Mouse (Mus musculus): ENCODE results near the gene Otop1. TPM values are rescaled to one million over a fixed set of nuclear protein-coding genes. Genes with fewer than 3 reads are reported as not detected.

Otop1 gene
- polyA plus RNA-seq, 1 experiment from 2014 or later = not detected

Other genes starting within 250 kb of the Otop1 start
- gene Stx18, start 237.2 kb upstream of the Otop1 start, polyA plus RNA-seq (2014; fragmentation: Nextera tagmentation; extraction: Ambion mirVana) = 48.6 and 56.7 TPM in 2 replicates
- gene Nsg1, start 116.1 kb upstream of the Otop1 start, polyA plus RNA-seq (2014; fragmentation: Nextera tagmentation; extraction: Ambion mirVana) = 76.7 and 77.4 TPM in 2 replicates
- 13.5 and 17.8 TPM in 2 replicates for gene Zbtb49, start 55.5 kb upstream of the Otop1 start, polyA plus RNA-seq (2014; fragmentation: Nextera tagmentation; extraction: Ambion mirVana)
- gene Lyar, start 55.5 kb upstream of the Otop1 start, polyA plus RNA-seq (2014; fragmentation: Nextera tagmentation; extraction: Ambion mirVana) = 129 and 143 TPM in 2 replicates
- 104 and 116 TPM in 2 replicates for gene Tmem128, start 15.8 kb upstream of the Otop1 start, polyA plus RNA-seq (2014; fragmentation: Nextera tagmentation; extraction: Ambion mirVana)
- 0.11 TPM in 1 of 2 replicates, not detected in the other for gene Drd5, start 43.4 kb downstream of the Otop1 start, polyA plus RNA-seq (2014; fragmentation: Nextera tagmentation; extraction: Ambion mirVana)
- gene Slc2a9, start 227.2 kb downstream of the Otop1 start, polyA plus RNA-seq (2014; fragmentation: Nextera tagmentation; extraction: Ambion mirVana) = 0.07 and 0.48 TPM in 2 replicates

Measured in midbrain, embryonic 11.5 days (tissue).